Mouse (Mus musculus) effector memory CD4-positive, alpha-beta T cell, adult 7 months (primary cell): ENCODE results near the gene Tmem174. TPM values are rescaled to one million over a fixed set of nuclear protein-coding genes. Genes with fewer than 3 reads are reported as not detected.

Source experiments
- polyA plus RNA-seq: library from polyadenylated mRNA; unstranded; fragments of 100-300 nt; shearing (Covaris generic); gene quantifications from one replicate; pipeline ENCODE4 v1.2.1, GENCODE M21; 2017

The Tmem174 gene
- not detected for polyA plus RNA-seq

GRCm38 (mm10) chr13:98637145-98637544 is at the start of gene Tmem174:
Gene Tmem174 (minus strand): TSS chr13:98637410.

Other genes with a start within 250 kb of the Tmem174 start
- gene Gm10320, start 145.4 kb downstream of the Tmem174 start, polyA plus RNA-seq, result not detected
- 1.4 TPM for gene Tmem171, start 57.4 kb upstream of the Tmem174 start, polyA plus RNA-seq
- 76.6 TPM for gene Fcho2, start 178.0 kb upstream of the Tmem174 start, polyA plus RNA-seq